In genomic region chr5:142549961-142550705, GRCm38 (mm10) we compare ENCODE assay signal across 8 mouse cellular contexts. TPM values are rescaled to one million over a fixed set of nuclear protein-coding genes. Genes with fewer than 3 reads are reported as not detected.
DNase-seq lines count a peak whose midpoint lies in the region; ATAC-seq and TF ChIP-seq lines count a peak whose summit lies in the region.

No protein-coding gene starts in this region.

- no peaks in the 10 kb centered on the region for H3K79me2 ChIP-seq in heart, adult 2 months (replicated peaks; ENCODE audit: control insufficient read depth, insufficient read depth, low read length)
- no peaks in the 10 kb centered on the region for H3K79me2 ChIP-seq in myocyte (ENCODE audit: control insufficient read depth, insufficient read depth)

- peak overlapping the region; percentile 43; the same call in 1 of the 2 replicates for H3K27ac ChIP-seq in embryonic facial prominence, embryonic 11.5 days (replicated peaks; ENCODE audit: low read depth, low read length)
- peak overlapping the region; percentile 47 for H3K27ac ChIP-seq in heart, adult 2 months
- H3K27ac ChIP-seq in kidney, adult 2 months (ENCODE audit: insufficient read depth, low read depth, low read length), result no peak overlapping the region
- peak overlapping the region; percentile 14; the same call in 1 of the 2 replicates for H3K27ac ChIP-seq in limb, embryonic 14.5 days (replicated peaks; ENCODE audit: low read depth, low read length)

- H3K4me2 ChIP-seq in embryonic facial prominence, embryonic 11.5 days (ENCODE audit: low read depth, low read length), result peak overlapping the region; percentile 99
- peak overlapping the region; percentile 99 for H3K4me2 ChIP-seq in limb, embryonic 14.5 days (replicated peaks; ENCODE audit: low read depth, low read length, severe bottlenecking)
- H3K4me2 ChIP-seq in myocyte (ENCODE audit: low read depth), result peak overlapping the region; percentile 96

- TF ChIP-seq CTCF in heart, adult 2 months (IDR thresholded peaks at IDR 0.05), result no peak
- TF ChIP-seq CTCF in kidney, adult 2 months (conservative IDR thresholded peaks at IDR 0.05; ENCODE audit: insufficient read depth, insufficient read length, low read depth, low read length), result no peak

- intact Hi-C loops in heart, adult 2 months (cut with DNase I), result loop anchor here (1.0 kb wide), 1 partner anchor 71 kb away; no protein-coding TSS in a partner anchor

- H3K9ac ChIP-seq in embryonic facial prominence, embryonic 11.5 days (replicated peaks; ENCODE audit: low read length), result peak overlapping the region; percentile 57
- peak overlapping the region; percentile 75 for H3K9ac ChIP-seq in heart, adult 2 months (ENCODE audit: low read depth, low read length)
- peak overlapping the region; percentile 34 for H3K9ac ChIP-seq in limb, embryonic 14.5 days (ENCODE audit: low read depth, low read length, severe bottlenecking)

- under 1% methylated on average over 31 of the region's 31 CpGs for WGBS in embryonic facial prominence, embryonic 11.5 days
- WGBS in heart, adult 2 months, result 9% methylated on average over 31 of the region's 31 CpGs
- 10% methylated on average over 31 of the region's 31 CpGs for WGBS in kidney, adult 2 months
- 2% methylated on average over 31 of the region's 31 CpGs for WGBS in limb, embryonic 14.5 days

- no peak for TF ChIP-seq POLR2A in heart, adult 2 months (IDR thresholded peaks at IDR 0.05; ENCODE audit: insufficient read depth, low read depth, low read length)
- TF ChIP-seq POLR2A in kidney, adult 2 months (IDR thresholded peaks at IDR 0.05; ENCODE audit: low read depth, low read length), result no peak
- no peak for TF ChIP-seq POLR2A in limb, embryonic 14.5 days (IDR thresholded peaks at IDR 0.05; ENCODE audit: borderline replicate concordance, extremely low read depth, insufficient read depth, insufficient read length)
- no peak for TF ChIP-seq POLR2A in myocyte (IDR thresholded peaks at IDR 0.05; ENCODE audit: insufficient read length, low read depth)

- ATAC-seq in embryonic facial prominence, embryonic 11.5 days (replicated peaks; ENCODE audit: insufficient number of reproducible peaks, low FRiP score, low TSS enrichment, low read depth), result peak; percentile 46
- ATAC-seq in limb, embryonic 14.5 days (ENCODE audit: low FRiP score, low read depth), result peak; percentile 32

- no peaks in the 10 kb centered on the region for H3K36me3 ChIP-seq in embryonic facial prominence, embryonic 11.5 days (replicated peaks; ENCODE audit: control insufficient read depth, insufficient read depth, low read depth, low read length)
- no peaks in the 10 kb centered on the region for H3K36me3 ChIP-seq in heart, adult 2 months (ENCODE audit: control insufficient read depth, insufficient read depth, low read length)
- no peaks in the 10 kb centered on the region for H3K36me3 ChIP-seq in kidney, adult 2 months (ENCODE audit: control insufficient read depth, insufficient read depth, low read length)
- no peaks in the 10 kb centered on the region for H3K36me3 ChIP-seq in limb, embryonic 14.5 days (ENCODE audit: control insufficient read depth, insufficient read depth, low read length)
- H3K36me3 ChIP-seq in myocyte (ENCODE audit: control insufficient read depth, insufficient read depth), result no peaks in the 10 kb centered on the region

- H3ac ChIP-seq in myocyte (ENCODE audit: control insufficient read depth, insufficient read length), result peak overlapping the region; percentile 16

- no peak for TF ChIP-seq EP300 in heart, adult 2 months (IDR thresholded peaks at IDR 0.05; ENCODE audit: insufficient read depth, low read depth, low read length)

- H3K9me3 ChIP-seq in embryonic facial prominence, embryonic 11.5 days (replicated peaks; ENCODE audit: control insufficient read depth, low read length), result no peaks in the 10 kb centered on the region
- H3K9me3 ChIP-seq in limb, embryonic 14.5 days (ENCODE audit: control insufficient read depth, low read length), result no peaks in the 10 kb centered on the region

- H3K4me3 ChIP-seq in embryonic facial prominence, embryonic 11.5 days (ENCODE audit: low read depth, low read length), result peak overlapping the region; percentile 58
- H3K4me3 ChIP-seq in heart, adult 2 months, result peak overlapping the region; percentile 63
- peak overlapping the region; percentile 42 for H3K4me3 ChIP-seq in kidney, adult 2 months (ENCODE audit: insufficient read depth, low read depth, low read length)
- peak overlapping the region; percentile 65 for H3K4me3 ChIP-seq in limb, embryonic 14.5 days (replicated peaks; ENCODE audit: low read length)
- peak overlapping the region; percentile 27 for H3K4me3 ChIP-seq in myocyte

- no peaks in the 10 kb centered on the region for H3K27me3 ChIP-seq in embryonic facial prominence, embryonic 11.5 days (ENCODE audit: control insufficient read depth, insufficient read depth, low read length)
- H3K27me3 ChIP-seq in heart, adult 2 months (ENCODE audit: control insufficient read depth, insufficient read depth, low read length), result no peaks in the 10 kb centered on the region
- no peaks in the 10 kb centered on the region for H3K27me3 ChIP-seq in kidney, adult 2 months (replicated peaks; ENCODE audit: control insufficient read depth, insufficient read depth, low read length)
- H3K27me3 ChIP-seq in limb, embryonic 14.5 days (ENCODE audit: control insufficient read depth, insufficient read depth, low read length), result no peaks in the 10 kb centered on the region
- no peaks in the 10 kb centered on the region for H3K27me3 ChIP-seq in myocyte (ENCODE audit: control insufficient read depth, insufficient read depth, insufficient read length)

- DNase-seq in cerebellum, adult 8-10 months, result peak; percentile 58
- DNase-seq in cerebellum, adult 11-12 months, result no peak
- peak; percentile 77 for DNase-seq in embryonic facial prominence, embryonic 11.5 days (ENCODE audit: low spot score)
- peak; percentile 41 to 58 for DNase-seq in heart, adult 2 months
- peak; percentile 4 for DNase-seq in kidney, adult 2 months
- DNase-seq in limb, embryonic 14.5 days (ENCODE audit: low spot score), result peak; percentile 67
- peak; percentile 28 for DNase-seq in urinary bladder, adult 2 months (ENCODE audit: low spot score)

- 0 out of 2 replicates have a peak, but pooled peaks cover 4% of the 10 kb centered on the region for H3K4me1 ChIP-seq in embryonic facial prominence, embryonic 11.5 days (ENCODE audit: control insufficient read depth, insufficient read depth, low read length)
- H3K4me1 ChIP-seq in heart, adult 2 months (ENCODE audit: control insufficient read depth, insufficient read depth, low read length), result peaks cover 2% of the 10 kb centered on the region; the same call in 1 of the 2 replicates
- no peaks in the 10 kb centered on the region for H3K4me1 ChIP-seq in kidney, adult 2 months (ENCODE audit: control insufficient read depth, insufficient read depth, low read length)
- H3K4me1 ChIP-seq in limb, embryonic 14.5 days (ENCODE audit: control insufficient read depth, insufficient read depth, low read length), result peaks cover 4% of the 10 kb centered on the region; the same call in 1 of the 2 replicates

TF ChIP-seq in myocyte, 11 proteins besides CTCF, POLR2A, EP300 and RAD21:
- no peak for TF ChIP-seq CEBPB (IDR thresholded peaks at IDR 0.05; ENCODE audit: insufficient read depth, poor library complexity, severe bottlenecking)
- TF ChIP-seq SRF (IDR thresholded peaks at IDR 0.05; ENCODE audit: control insufficient read depth, insufficient read length, low read depth), result no peak
- no peak for TF ChIP-seq MYOD1 (IDR thresholded peaks at IDR 0.05; ENCODE audit: control insufficient read depth in 1 of 3, insufficient read length in 2 of 3, low read depth in 2 of 3)
- no peak for TF ChIP-seq E2F4 (IDR thresholded peaks at IDR 0.05; ENCODE audit: insufficient read depth)
- no peak for TF ChIP-seq USF1 (IDR thresholded peaks at IDR 0.05; ENCODE audit: low read depth)
- TF ChIP-seq TCF3 (IDR thresholded peaks at IDR 0.05; ENCODE audit: insufficient read length, low read depth), result no peak
- no peak for TF ChIP-seq MYOG (IDR thresholded peaks at IDR 0.05; ENCODE audit: control insufficient read depth in 1 of 3, insufficient read depth in 1 of 3, insufficient read length in 2 of 3, low read depth in 2 of 3)
- no peak for TF ChIP-seq POLR2AphosphoS2 (IDR thresholded peaks at IDR 0.05; ENCODE audit: insufficient read length, low read depth)
- no peak for TF ChIP-seq REST (IDR thresholded peaks at IDR 0.05; ENCODE audit: insufficient read depth, insufficient read length)
- no peak for TF ChIP-seq TCF12 (IDR thresholded peaks at IDR 0.05; ENCODE audit: insufficient read depth, poor library complexity, severe bottlenecking)

RNA-seq across cellular contexts. Expression of gene Radil, which starts 0.8 kb away (rescaled TPM):
- polyA plus RNA-seq in embryonic facial prominence, embryonic 11.5 days (2014; fragmentation: Nextera tagmentation; extraction: Ambion mirVana), result 1.9 and 2.4 TPM in 2 replicates
- total RNA-seq in heart, adult 2 months (2021), result 1 to 10 TPM; 1.7 to 2.3 TPM
- 2.2 and 3.3 TPM in 2 replicates for polyA plus RNA-seq in heart, adult 2 months (2012; rRNA removed)
- 0.67 and 0.88 TPM in 2 replicates for polyA plus RNA-seq in kidney, adult 2 months (2012; rRNA removed)
- 7.4 and 9.9 TPM in 2 replicates for polyA plus RNA-seq in limb, embryonic 14.5 days (2012; rRNA removed)
- 4.4 and 5.7 TPM in 2 replicates for polyA plus RNA-seq in limb, embryonic 14.5 days (2014; fragmentation: Nextera tagmentation; extraction: Ambion mirVana)
- polyA plus RNA-seq in myocyte (2012; fragmentation: generic; extraction: Trizol), result 1.6 TPM
- 2.6 and 3.4 TPM in 2 replicates for polyA plus RNA-seq in urinary bladder, adult 2 months (2012; rRNA removed)

RNA-seq across cellular contexts. Expression of gene Papolb, which starts 20.3 kb away (rescaled TPM):
- polyA plus RNA-seq in embryonic facial prominence, embryonic 11.5 days (2014; fragmentation: Nextera tagmentation; extraction: Ambion mirVana), result 0.21 and 0.26 TPM in 2 replicates
- under 1 TPM in 1 of 2 experiments, not detected in 1; 0.10 TPM for total RNA-seq in heart, adult 2 months (2021)
- polyA plus RNA-seq in heart, adult 2 months (2012; rRNA removed), result 0.04 and 0.09 TPM in 2 replicates
- polyA plus RNA-seq in kidney, adult 2 months (2012; rRNA removed), result 0.03 TPM in 1 of 2 replicates, not detected in the other
- 0.18 and 0.29 TPM in 2 replicates for polyA plus RNA-seq in limb, embryonic 14.5 days (2012; rRNA removed)
- 0.18 TPM in 2 replicates for polyA plus RNA-seq in limb, embryonic 14.5 days (2014; fragmentation: Nextera tagmentation; extraction: Ambion mirVana)
- polyA plus RNA-seq in myocyte (2012; fragmentation: generic; extraction: Trizol), result 0.02 TPM
- 0.04 and 0.06 TPM in 2 replicates for polyA plus RNA-seq in urinary bladder, adult 2 months (2012; rRNA removed)

RNA-seq across cellular contexts. Expression of gene Mmd2, which starts 58.5 kb away (rescaled TPM):
- polyA plus RNA-seq in embryonic facial prominence, embryonic 11.5 days (2014; fragmentation: Nextera tagmentation; extraction: Ambion mirVana), result 3.9 and 5.5 TPM in 2 replicates
- total RNA-seq in heart, adult 2 months (2021), result under 1 TPM; 0.30 to 0.31 TPM
- polyA plus RNA-seq in heart, adult 2 months (2012; rRNA removed), result 0.20 and 0.29 TPM in 2 replicates
- polyA plus RNA-seq in kidney, adult 2 months (2012; rRNA removed), result 1.5 and 1.8 TPM in 2 replicates
- polyA plus RNA-seq in limb, embryonic 14.5 days (2012; rRNA removed), result 1.1 and 1.2 TPM in 2 replicates
- polyA plus RNA-seq in limb, embryonic 14.5 days (2014; fragmentation: Nextera tagmentation; extraction: Ambion mirVana), result 1.5 and 2.0 TPM in 2 replicates
- polyA plus RNA-seq in myocyte (2012; fragmentation: generic; extraction: Trizol), result not detected
- 0.18 and 0.31 TPM in 2 replicates for polyA plus RNA-seq in urinary bladder, adult 2 months (2012; rRNA removed)
